Mouse (Mus musculus) adrenal gland, postnatal 10 days (tissue): ENCODE data around the gene Prmt1. TPM values are rescaled to one million over a fixed set of nuclear protein-coding genes. Genes with fewer than 3 reads are reported as not detected.
A peak's percentile ranks its signal among the peaks of the same experiment; 100 is the strongest.
"Not testable (repeated sequence)": the region's sequence is repeated elsewhere in the genome, so short reads cannot be mapped to it uniquely, and the experiment has no call there.

ENCODE experiments used
- DNase-seq: peaks from one replicate; pipeline ENCODE4 v3.0.0; 2021; ENCODE audit warnings: mixed read lengths
- long read RNA-seq, 2 experiments: library from polyadenylated mRNA; stranded (forward); transcript quantifications; one replicate each; pipeline ENCODE4 v2.0.0; 2021
- total RNA-seq, 2 experiments: library from RNA; stranded (reverse); gene quantifications; 2 replicates each; pipeline ENCODE4 v1.2.3; 2021

The Prmt1 gene
- total RNA-seq: 100 to 1,000 TPM; 254 to 258 TPM
- long read RNA-seq, experiment 1, transcript Prmt1-203 (10 exons, 2,147 nt): major isoform, 215 of 293 reads
- long read RNA-seq, experiment 1, transcript Prmt1-202 (11 exons, 1,508 nt): minor isoform, 15 of 293 reads
- long read RNA-seq, experiment 1, partial matches to known transcripts: 11 of 293 reads
- long read RNA-seq, experiment 1, other reads (novel, unspliced or antisense): 52 of 293 reads
- long read RNA-seq, experiment 2, transcript Prmt1-203 (10 exons, 2,147 nt): major isoform, 25 of 34 reads
- long read RNA-seq, experiment 2, partial matches to known transcripts: 4 of 34 reads
- long read RNA-seq, experiment 2, other reads (novel, unspliced or antisense): 2 of 34 reads

DNA sequence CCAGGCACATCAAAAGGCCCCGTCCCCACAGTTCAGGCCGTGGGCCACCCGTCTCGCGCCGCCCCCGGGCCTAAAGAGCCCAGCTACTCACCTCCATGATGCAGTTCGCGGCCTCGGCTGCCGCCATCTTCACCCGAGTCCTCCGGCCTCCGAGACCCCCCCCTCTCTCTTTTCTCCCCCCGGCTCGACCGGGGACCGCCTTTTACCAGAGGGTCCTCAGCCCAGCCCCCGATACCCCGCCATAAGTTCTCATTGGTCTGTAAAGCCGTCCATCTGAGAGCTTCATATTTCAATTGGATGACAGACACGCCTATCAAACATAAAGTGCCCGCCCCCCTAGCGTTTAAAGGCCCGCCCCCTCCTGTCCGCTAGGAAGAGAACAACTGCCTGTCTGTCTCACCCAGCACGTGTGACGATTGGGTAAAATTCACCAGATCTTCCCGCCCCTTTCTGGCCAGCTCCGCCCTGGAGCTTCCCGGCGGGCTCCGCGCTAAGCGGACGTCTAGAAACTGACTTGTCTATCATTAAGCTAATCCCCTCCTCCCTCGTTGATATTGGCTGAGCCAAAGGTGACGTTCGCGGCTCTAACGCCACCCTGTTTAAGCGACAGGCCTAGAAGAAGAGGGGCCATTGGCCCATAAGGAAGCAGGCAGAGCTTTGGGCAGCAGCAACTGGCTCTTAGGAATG, at the start of gene Prmt1:
Prmt1 (minus strand) TSS at position 377 of the 687 bp plus-strand sequence.
- peak; percentile 97 for DNase-seq

DNA sequence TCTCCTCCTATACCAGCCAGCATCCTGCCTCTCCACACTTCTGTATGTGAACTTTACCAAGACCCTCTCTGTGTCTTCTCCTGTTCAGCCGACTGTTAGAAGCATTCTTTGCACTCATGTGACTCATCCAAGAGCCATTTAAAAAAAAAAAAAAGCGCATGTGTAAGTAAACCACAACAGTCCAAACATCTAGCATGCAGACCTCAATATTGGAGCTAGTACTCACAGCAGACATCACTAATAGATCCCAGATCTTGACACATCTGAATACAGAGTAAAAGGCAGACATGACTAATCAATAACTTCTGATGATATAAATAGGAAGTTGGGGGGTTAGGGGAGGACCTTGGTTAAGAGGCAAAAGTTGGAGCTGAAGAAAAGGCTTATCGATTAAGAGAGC, 49.3 kb upstream of the Prmt1 start:
- no peak for DNase-seq

DNA sequence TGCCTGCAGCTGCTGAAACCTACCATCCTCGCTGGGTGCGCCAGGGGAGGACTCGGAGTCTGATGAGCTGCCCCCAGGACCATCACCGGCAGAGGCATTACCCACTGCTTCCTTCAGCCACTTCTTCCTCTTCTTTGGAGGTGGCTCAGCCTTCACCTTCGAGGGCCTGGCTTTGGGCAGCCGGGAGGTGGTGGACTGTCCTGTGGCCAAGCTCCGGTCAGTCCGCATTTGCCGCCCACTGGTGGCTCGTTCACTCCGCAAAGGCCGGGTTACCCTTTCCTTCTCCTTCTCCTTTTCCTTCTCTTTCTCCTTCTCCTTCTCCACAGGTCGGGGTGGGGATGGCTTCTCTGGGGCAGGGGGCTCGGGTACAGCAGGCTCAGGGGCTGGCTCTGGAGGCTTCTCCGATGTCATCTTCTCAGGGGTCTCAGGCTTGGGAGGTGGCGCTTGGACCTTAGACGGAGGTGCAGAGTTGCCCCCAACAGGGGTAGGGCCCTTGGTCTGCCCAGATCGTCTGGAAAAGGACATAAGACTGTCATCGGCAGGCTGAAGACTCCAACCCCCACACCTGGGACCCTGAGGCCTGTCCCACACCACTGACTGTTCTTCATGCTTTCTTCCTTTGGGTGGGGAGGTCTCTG, 47.5 kb upstream of the Prmt1 start:
- no peak for DNase-seq

DNA sequence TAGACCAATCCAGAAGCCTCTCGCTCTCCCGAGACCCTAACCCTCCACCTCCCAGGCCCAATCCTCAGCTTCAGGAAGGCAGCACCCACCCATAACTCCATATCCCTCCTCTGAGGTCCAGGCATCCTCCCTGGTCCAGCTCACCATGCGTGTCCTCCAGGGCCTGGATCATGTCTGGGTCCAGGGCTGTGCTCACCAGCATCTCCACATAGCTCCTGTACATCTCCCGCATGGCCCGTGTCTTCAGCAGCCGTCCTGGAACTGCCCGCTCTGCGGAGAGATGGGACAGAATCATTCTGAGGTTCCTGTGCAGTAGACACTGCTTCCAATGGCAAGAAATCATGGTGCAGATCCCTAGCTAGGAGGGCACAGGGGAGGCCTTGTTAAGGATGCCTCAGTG, 44.5 kb upstream of the Prmt1 start:
- no peak for DNase-seq

DNA sequence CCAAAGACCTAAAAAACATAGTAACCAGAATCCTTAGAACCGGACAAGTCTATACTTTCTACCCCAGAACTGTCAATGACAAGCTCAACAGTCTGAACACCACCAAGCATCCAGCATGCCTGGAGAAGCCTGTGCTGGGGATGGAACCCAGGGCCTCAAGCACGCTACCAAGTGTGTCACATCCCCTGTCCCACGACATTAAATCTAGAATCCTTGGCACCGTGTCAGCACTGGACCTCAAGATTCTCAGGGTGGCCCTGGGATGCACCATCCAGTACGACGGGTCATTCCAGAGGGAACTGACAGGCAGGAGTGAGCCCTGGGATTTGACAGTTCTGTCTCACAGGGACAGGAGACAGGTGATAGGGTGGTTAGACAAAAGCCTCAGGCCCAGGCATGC, 43.6 kb upstream of the Prmt1 start:
- DNase-seq: no peak

DNA sequence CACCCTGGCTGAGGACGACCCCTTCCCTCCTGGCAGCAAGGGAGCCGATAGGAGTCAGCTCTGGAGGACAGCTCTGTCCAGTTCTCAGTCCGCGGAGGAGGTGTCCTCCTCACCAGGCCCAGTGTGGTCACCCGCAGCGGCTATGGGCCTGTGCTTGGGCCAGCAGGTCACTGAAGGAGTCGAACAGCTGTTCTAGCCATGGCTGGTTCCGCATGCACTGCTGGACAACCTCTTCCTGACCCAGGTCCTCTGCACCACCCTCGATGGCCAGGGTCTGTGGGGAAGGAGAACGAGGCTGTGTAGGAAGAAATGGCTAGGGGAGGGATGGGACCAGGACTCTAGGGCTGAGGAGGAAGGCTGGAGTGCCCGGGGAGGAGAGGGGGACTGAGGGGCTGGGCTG, 42.0 kb upstream of the Prmt1 start:
- no peak for DNase-seq

DNA sequence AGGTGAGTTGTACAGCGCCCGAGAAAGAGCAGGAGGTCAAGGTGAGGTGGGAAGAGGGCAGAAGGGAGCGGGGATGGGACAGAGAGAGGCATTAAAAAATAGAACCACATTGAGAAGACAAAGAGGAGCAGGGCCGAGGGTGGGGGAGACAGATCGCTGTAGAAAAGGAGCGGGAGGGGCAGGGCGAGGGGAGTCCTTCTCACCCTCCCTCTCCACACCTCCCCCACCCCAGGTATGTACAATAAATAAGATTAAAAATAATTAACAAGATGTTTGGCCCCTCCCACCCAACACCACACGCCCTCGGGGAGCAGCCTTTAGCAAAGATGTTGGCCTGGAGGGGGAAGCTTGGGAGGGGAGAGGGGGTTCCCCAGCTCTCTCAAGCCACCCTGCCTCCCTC, 41.4 kb upstream of the Prmt1 start:
- DNase-seq: no peak

DNA sequence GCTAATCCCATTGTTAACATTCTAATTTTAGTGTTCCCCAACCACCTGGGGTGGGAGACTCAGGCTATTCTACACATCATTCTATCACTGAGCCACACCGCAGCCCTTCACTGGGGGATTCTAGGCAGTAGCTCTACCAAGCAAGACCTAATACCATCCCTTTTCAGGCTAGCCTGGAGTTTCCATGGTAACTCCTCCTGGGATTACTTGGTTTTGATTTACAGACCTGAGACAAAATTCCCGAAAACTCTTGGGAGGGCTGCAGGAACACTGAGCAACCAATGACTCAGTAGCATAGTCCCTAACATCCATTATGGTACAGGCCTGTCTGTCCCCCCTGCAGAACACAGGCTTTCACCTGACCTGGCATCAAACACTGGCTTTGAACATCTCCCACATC, 39.9 kb upstream of the Prmt1 start:
- no peak for DNase-seq

DNA sequence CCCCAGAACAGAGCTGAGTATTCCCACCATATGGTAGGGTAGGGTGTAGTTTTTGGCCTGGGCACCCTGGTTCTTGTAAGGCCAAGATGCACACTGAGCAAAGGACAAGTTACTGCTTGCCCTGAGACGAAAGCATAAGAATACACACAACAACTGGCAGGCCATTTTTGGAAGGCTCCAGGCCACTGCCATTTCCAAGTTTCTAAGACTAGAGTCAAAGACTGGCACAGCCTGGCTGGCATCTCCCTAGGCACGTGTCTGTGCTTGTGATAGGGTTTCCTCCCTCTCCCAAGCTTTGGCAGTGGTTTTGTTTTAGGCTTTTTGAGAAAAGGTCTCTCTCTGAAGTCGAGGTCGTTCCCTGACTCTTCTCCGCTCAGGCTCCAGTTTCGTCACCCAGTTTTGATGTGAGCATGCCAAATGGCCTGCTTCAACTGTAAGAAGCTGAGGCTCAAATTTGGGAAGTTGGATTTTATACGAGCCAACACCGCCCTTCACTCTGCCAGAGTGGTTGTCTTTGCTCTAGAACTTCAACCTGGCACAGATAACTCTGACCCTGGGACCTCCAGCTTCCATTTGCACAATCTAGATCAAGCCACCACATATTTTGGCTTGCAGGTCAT, 39.3 kb upstream of the Prmt1 start:
- DNase-seq: peak; percentile 71

DNA sequence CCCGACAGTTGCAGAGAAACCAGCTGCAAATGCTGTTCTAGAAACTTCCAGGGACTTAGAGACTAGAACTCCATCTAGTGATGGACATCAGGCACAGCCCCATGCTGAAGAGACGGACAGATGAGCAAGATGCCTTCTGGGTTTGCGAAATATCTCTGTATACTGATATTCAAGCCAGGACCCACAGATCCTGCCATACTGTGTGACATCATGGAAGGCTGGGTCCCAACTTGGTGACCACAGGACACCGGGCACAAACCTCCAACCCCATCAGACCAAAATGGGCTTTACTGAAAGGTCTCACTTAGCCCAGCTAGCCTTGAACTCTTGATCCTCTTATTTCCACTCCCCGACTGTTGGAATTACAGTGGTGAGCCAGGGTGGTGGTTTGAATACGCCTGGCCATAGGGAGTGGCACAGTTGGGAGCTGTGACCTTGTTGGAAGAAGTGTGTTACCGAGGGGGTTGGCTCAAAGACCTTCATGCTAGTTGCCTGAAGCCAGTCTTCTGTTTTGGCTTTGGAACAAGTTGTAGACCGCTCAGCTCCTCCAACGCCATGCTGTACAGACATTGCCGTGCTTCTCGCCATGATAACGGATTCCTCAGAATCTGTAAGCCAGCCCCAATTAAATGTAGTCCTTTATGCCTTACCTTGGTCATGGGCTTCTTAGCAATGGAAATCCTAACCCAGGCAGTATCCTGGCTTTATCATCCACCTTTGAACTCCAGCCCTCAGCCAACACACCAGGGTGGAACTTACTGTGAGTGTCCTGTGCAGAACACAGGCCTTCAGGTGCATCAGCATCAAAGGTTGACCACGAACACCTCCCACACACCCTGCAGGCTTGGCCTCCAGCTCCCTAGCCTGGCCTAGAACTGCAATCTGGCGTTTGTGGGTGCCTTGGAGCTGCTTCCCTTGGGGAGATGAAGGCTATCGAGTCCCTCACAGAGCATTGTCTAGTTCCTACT, 38.2 kb upstream of the Prmt1 start:
- no peak for DNase-seq

DNA sequence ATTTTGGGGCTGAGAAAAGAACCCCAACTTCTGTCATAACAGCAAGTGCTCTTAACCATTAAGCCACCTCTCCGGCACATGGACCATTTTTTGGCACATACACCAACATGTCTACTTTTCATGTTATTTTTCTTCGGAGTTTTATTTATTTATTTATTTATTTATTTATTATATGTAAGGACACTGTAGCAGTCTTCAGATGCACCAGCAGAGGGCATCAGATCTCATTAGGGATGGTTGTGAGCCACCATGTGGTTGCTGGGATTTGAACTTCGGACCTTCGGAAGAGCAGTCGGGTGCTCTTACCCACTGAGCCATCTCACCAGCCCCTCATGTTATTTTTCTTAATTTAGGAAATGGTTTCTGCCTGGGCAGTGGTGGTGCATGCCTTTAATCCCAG, 37.3 kb upstream of the Prmt1 start:
- not testable (repeated sequence) for DNase-seq

DNA sequence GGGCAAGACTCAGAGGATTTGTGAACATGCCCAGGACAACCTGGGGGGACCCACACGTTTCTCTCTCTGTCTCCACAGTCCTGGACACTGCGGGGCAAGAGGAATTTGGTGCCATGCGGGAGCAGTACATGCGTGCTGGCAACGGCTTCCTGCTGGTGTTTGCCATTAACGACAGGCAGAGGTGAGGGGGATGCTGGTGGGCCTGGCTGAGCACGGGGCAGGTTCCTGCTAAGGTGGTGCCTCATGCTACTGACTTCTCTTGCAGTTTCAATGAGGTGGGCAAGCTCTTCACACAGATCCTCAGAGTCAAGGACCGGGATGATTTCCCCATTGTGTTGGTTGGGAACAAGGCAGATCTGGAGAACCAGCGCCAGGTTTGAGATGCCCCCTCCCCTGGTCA, 33.9 kb upstream of the Prmt1 start:
- no peak for DNase-seq

DNA sequence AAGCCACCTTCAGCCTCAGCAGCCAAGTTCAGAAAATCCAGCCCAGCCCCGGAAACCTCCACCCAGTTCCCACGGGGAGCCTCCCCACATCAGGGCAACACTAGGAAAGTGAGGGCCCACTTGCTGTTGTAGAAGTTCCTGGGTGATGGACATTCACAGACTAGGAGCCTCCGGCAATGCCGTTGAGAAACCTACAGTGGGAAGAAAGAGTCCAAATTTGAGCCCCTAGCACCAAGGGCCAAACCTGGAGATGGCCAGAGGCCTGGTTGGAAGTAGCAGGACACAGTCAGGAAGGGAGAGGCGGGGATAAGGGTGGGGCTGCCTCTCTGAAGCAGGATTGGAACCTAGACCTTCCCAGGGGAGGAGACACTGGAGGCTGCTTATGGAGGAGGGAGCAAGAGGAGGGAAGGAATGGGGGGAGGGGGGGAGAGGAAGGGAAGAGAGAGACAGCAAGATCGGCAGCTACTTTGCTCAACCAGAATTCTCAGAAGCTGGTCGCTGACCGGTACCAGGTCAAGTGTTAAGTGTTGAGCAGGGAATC, 32.7 kb upstream of the Prmt1 start:
- peak; percentile 67 for DNase-seq

DNA sequence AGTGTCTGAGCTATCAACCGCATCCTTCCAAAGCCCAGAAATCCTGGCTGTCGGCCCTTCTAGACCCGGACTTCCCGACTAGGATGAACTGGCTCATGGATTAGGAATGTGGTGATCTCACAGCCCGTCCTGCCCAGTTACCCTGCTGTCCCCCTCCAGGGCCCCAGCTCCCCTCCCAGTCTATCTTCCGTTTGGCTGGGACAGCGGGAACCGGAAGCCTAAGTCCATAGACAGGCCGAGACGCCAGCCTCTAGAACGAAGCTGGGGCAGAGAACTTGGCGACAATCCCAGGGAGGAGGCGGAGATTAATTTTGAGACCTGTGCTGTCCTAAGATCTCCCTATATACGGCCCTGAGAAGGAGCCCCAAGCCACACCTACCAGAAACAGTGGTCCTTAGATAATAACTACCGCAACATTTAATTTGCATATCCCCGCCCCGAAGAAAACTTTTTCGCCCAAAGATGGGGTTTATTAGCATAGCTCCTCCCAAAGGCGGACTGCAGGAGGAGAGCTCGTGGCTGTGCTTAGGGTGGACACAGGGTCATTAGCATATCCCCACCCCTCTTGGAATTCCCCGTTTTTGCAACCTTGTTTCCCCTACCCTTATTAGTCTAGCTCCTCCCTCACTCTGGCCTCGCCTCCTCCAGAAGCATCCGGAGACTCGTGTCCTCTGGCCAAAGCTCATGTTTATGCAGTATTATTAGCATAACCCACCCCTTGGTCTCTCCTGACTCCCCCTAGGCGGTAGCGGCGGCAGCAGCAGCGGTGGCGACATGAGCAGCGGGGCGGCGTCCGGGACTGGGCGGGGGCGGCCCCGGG, 31.1 kb upstream of the Prmt1 start, which contains the start of gene Rras:
Rras (plus strand) TSS at position 720 of the 820 bp plus-strand sequence.
- peak; percentile 92 for DNase-seq

DNA sequence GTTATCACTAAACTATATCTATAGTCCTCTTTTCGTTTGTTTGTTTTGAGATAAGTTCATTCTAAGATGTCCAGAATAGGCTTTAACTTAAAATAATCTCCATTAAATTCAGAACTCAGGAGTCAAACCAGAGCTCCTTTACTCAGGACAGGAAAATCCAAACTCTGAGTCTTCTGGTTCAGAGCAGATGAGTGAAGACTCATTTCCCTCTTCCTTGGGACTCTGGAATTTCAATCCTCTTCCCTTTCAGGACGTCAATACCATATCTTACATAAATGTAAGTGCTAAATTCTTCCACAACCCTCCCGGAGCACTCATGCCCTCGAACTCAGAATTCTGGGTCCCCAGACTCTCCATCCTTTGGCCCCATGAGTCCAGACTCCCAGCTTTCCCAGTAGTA, 30.4 kb upstream of the Prmt1 start:
- DNase-seq: no peak

DNA sequence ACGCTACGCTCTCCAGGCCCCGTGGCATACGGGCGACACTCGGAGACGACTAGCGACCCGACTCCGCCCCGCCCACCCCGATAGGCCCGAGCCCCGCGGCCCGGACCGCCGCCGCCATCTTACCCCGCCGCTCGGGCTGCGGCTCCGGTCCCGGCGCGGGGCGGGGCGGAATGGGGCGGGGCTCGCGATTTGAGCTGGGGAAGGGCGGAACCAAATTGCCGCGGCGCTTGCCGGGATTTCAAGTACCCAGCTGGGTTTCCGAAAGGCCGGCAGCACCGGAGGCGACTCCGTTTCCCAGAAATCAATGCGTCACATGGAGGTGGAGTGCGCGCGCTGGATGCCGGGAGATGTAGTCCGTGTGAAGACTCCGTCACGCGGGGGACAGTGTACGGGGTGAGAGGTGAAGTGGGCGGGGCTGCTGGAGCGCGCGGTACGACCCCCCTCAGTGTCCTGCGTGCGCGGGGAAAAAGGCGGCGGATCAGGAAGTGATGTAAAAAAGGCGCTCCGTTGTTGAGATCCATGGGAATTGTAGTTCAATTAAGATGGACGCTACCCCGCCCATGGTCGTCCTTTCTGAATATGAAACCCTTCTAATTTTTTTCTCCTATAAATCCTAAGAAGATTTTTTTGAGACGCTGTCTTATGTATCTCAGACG, 29.7 kb upstream of the Prmt1 start, which contains the start of gene Scaf1:
Scaf1 (minus strand) TSS at position 407 of the 656 bp plus-strand sequence.
- peak; percentile 99 for DNase-seq

DNA sequence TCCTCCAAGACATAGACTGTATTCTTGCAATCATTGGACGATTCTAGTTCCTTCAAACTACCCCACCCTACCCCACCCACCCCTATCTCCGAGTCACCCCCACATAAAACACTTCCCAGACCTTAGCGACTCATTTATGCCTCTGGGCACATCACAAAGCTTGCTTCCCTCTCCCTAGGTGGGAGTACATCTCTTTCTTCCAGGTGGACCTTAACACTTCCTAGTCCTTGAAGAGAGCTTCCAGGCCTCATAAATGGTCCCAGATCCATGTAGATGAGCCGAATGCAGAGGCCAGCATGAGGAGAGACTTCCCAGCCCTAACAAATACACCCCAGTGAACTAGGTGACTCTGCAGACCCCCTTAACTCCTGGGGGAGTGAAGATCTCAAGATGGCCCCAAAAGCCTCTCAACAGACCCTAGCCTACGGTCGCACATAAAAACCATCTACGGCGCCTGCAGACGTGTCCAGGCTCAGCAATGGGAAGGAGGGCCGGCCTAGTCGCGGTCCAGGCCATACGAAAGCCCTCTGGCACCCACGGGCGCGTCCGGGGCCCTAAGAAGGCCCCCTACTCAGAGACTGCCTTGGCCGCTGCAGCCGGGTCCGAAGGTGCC, 29.1 kb upstream of the Prmt1 start:
- DNase-seq: no peak

DNA sequence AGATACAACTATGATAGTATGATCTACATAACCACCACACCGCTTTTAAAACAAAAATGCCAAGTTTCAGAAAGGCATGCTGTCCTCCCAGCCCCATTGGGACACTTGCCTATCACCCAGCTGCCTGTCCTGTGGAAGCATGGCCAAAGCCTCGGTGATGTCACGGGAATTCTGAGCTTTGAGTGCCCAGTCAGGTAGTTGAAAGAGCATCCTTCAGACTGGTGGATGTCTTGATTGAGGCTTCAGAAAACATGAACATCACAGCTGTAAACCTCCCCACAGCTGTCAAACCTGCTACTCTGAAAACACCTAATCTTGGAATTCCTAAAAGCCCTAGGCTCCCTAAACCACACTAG, 27.7 kb upstream of the Prmt1 start:
- DNase-seq: no peak

DNA sequence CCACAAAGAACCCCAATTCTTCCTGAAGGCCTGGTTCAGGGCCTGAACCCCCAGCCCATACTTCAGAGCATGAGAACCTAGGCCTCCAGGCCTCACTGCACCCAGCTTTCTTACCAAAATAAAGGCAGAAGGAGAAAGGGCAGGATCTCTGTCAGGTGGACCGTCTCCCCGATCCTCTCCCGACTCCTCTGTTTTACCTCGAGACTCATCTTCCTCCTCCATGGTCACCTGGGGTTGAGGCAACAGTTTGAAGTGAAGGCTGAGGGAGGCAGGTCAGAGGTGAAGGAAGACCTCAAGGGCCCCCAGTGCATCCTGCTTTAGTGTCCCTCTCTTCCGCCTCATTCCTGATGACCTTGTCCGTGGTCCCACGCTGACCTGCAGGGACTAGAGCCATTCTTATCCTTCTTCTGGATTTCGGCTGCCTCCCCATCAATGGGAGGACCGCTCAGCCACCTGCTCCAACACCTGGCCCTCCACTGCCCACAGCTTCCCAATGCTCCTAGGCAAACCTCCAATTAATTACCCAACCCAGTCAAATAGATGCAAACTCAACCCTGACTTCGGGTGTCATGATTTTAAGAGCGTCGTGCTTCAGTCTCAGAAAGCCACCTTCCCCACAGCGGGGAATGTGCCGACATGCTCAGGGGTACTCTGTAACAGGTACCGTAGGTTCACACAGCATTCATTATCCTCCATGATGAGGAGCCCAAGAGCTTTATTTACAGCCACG, 27.2 kb upstream of the Prmt1 start:
- no peak for DNase-seq
